Mouse (Mus musculus) liver, embryonic 12.5 days (tissue): ENCODE results near the gene Cycs. TPM values are rescaled to one million over a fixed set of nuclear protein-coding genes. Genes with fewer than 3 reads are reported as not detected.
A peak's percentile ranks its signal among the peaks of the same experiment; 100 is the strongest.

Experiments used
- ATAC-seq: fragments of 200-750 bp; cut with Nextera tagmentation; 2 replicates; pipeline ENCODE4 v1.8.0; 2017; ENCODE audit warnings: moderate number of reproducible peaks, mild to moderate bottlenecking, moderate library complexity
- H3K27ac ChIP-seq: fragments of 300-500 bp; sonication (generic); 2 replicates; pipeline ENCODE4 v1.5.1; 2016; ENCODE audit warnings: mild to moderate bottlenecking
- H3K27me3 ChIP-seq: fragments of 300-500 bp; sonication (generic); replicated peaks from 2 replicates; pipeline ENCODE4 v1.6.1; 2016; ENCODE audit warnings: mild to moderate bottlenecking, moderate library complexity
- H3K36me3 ChIP-seq: fragments of 300-500 bp; sonication (generic); 2 replicates; pipeline ENCODE4 v1.6.1; 2016; ENCODE audit warnings: mild to moderate bottlenecking, moderate library complexity
- H3K4me1 ChIP-seq: fragments of 300-500 bp; sonication (generic); 2 replicates; pipeline ENCODE4 v1.6.1; 2016
- H3K4me2 ChIP-seq: fragments of 300-500 bp; sonication (generic); 2 replicates; pipeline ENCODE4 v1.6.1; 2016; ENCODE audit warnings: mild to moderate bottlenecking, moderate library complexity
- H3K4me3 ChIP-seq: fragments of 300-500 bp; sonication (generic); 2 replicates; pipeline ENCODE4 v1.5.1; 2016; ENCODE audit warnings: mild to moderate bottlenecking, moderate library complexity
- H3K9ac ChIP-seq: fragments of 300-500 bp; sonication (generic); 2 replicates; pipeline ENCODE4 v1.6.1; 2016; ENCODE audit warnings: mild to moderate bottlenecking, moderate library complexity
- H3K9me3 ChIP-seq: fragments of 300-500 bp; sonication (generic); replicated peaks from 2 replicates; pipeline ENCODE4 v1.6.1; 2016; ENCODE audit warnings: mild to moderate bottlenecking, moderate library complexity
- WGBS: fragments of 180-500 bp; shearing (Covaris S2); methylation state at CpG from one replicate; pipeline ENCODE4 v1.1.7; 2016; ENCODE audit not compliant: insufficient replicate concordance; 5-methylcytosine and 5-hydroxymethylcytosine counted together
- polyA plus RNA-seq: library from polyadenylated mRNA; unstranded; fragments of >200 nt; fragmentation: Nextera tagmentation; extraction: Ambion mirVana; gene quantifications from 2 replicates; pipeline ENCODE4 v1.2.1, GENCODE M21; 2016

The Cycs gene
- 63.0 and 63.2 TPM in 2 replicates for polyA plus RNA-seq

- Histone ChIP-seq H3K36me3 (peaks cover 24% of the 10 kb centered on the region), H3K4me2 (peak within 1 kb of the TSS; percentile 85), H3K27ac (peak within 1 kb of the TSS; percentile 84), H3K9ac (peak within 1 kb of the TSS; percentile 90), H3K9me3 (no peaks in the 10 kb centered on the region), H3K4me1 (peaks cover 17% of the 10 kb centered on the region), H3K4me3 (peak within 1 kb of the TSS; percentile 87), H3K27me3 (no peaks in the 10 kb centered on the region)
- WGBS = under 1% methylated on average over 78 of the region's 78 CpGs
- peak; percentile 97 for ATAC-seq
These were observed at the start of gene Cycs for GRCm38 (mm10) chr6:50566141-50566996. Gene Cycs (minus strand): TSS chr6:50566538.

GRCm38 (mm10) chr6:50601620-50602019, 35.3 kb upstream of the Cycs start:
- 17% methylated on average over 4 of the region's 4 CpGs for WGBS
- Histone ChIP-seq H3K27me3 (peaks cover 5% of the 10 kb centered on the region; the same call in 1 of the 2 replicates), H3K27ac (no peak overlapping the region), H3K9ac (no peak overlapping the region), H3K9me3 (no peaks in the 10 kb centered on the region), H3K4me3 (no peak overlapping the region), H3K4me1 (0 out of 2 replicates have a peak, but pooled peaks cover 4% of the 10 kb centered on the region), H3K4me2 (no peak overlapping the region), H3K36me3 (no peaks in the 10 kb centered on the region)
- ATAC-seq = no peak

DNA sequence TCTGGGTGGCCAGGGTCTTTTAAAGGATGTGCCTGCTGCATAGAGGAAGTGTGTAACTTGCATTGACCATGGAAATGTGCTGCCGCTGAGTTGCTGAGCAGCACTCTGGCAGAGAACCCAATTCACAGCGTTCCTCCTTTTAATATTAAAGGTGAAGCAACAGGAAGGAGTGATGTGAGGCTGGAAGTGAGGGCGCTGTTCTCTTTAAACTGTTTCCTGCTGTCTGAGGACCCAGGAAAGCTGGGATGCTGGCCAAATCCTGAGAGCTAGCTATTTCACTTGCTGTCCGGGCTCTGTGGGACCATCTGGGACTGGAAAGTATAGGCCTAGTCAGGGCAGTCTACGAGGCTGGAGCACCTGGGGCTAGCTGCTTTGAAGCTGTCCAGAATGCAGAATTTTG, 32.2 kb upstream of the Cycs start:
- Histone ChIP-seq H3K9ac (no peak overlapping the region), H3K4me3 (no peak overlapping the region), H3K4me1 (peaks cover 14% of the 10 kb centered on the region; the same call in 1 of the 2 replicates), H3K9me3 (no peaks in the 10 kb centered on the region), H3K36me3 (no peaks in the 10 kb centered on the region), H3K27me3 (0 out of 2 replicates have a peak, but pooled peaks cover 5% of the 10 kb centered on the region), H3K27ac (no peak overlapping the region), H3K4me2 (no peak overlapping the region)
- WGBS = 47% methylated on average over 5 of the region's 5 CpGs
- ATAC-seq = no peak

DNA sequence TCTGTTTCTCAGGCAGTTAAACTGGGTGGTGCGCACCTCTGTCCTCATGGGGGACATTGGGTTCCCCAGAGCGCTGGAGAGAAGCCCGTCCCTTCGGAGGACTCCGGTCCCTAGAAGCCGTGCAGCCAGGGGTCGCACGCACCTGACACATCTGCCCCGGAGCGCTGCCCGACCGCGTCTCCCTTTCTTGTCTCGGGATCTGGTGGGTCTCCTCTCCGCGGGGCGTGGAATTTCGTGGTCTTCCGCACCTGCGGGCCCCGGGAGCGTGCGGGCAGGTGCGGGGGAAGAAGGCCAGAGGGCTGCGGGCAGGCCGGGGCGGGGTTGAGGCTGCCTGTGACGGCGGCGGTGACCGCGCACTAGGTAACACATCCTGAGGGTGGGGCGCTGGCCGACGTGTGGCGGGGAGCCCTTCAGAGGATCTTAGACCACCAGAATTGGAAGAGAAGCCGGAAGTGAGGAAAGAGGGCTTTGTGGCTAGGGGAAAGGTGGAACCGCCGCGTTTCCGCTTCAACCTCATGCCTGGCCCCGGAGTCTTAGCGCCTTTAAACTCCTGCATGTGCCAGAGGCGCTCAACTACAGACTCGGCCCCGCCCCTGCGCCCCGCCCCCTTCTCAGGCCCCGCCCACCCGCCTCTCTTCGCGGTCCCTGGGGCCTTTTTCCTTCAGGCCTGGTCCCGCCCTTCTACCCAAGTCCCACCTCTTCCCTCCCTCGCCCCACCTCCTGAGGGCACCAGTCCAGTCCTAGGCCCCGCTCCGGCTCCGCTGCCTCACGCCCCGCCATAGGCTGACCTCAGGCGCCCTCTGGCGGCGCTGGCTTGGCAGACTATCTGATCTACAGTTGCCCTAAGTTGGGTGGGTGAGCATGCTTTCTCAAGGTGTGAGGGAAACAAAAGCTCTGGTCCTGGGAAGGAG, 30.2 kb upstream of the Cycs start, which contains the start of gene 4921507P07Rik:
Gene 4921507P07Rik (minus strand): TSS at position 332 of the 911 bp plus-strand sequence.
- peak; percentile 99 for ATAC-seq
- Histone ChIP-seq H3K27ac (no peak within 1 kb of the TSS), H3K36me3 (no peaks in the 10 kb centered on the region), H3K4me1 (peaks cover 14% of the 10 kb centered on the region; the same call in 1 of the 2 replicates), H3K9me3 (no peaks in the 10 kb centered on the region), H3K27me3 (0 out of 2 replicates have a peak, but pooled peaks cover 5% of the 10 kb centered on the region), H3K4me2 (peak within 1 kb of the TSS; percentile 96), H3K9ac (peak within 1 kb of the TSS; percentile 70), H3K4me3 (peak within 1 kb of the TSS; percentile 61)
- 2% methylated on average over 59 of the region's 62 CpGs for WGBS

DNA sequence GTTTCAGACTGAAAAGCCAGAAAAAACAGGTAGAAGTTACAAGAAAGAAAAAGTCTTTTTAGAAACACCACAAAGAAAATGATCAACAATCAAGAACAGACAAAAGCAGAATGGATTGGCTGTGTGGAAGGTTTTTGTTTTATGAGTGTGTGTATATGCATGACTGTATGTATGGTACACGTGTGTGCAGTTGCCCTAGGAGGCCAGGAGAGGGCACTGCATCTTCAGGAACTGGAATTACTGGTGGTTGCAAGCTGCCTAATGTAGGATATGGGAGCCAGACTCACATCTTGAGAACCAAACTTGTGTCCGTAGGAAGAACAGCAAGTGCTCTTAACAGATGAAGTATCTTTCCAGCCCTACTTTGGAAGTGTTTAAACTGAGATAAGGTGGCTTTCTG, 28.0 kb upstream of the Cycs start:
- 0 out of 2 replicates have a peak, but pooled peaks cover 5% of the 10 kb centered on the region for H3K27me3 ChIP-seq
- H3K9me3 ChIP-seq = no peaks in the 10 kb centered on the region
- no peak overlapping the region for H3K27ac ChIP-seq
- H3K4me3 ChIP-seq = no peak overlapping the region
- no peak overlapping the region for H3K4me2 ChIP-seq
- H3K36me3 ChIP-seq = no peaks in the 10 kb centered on the region
- no peak for ATAC-seq
- H3K4me1 ChIP-seq = peaks cover 14% of the 10 kb centered on the region; the same call in 1 of the 2 replicates
- whole genome bisulfite sequencing = 71% methylated on average over 2 of the region's 2 CpGs
- no peak overlapping the region for H3K9ac ChIP-seq

DNA sequence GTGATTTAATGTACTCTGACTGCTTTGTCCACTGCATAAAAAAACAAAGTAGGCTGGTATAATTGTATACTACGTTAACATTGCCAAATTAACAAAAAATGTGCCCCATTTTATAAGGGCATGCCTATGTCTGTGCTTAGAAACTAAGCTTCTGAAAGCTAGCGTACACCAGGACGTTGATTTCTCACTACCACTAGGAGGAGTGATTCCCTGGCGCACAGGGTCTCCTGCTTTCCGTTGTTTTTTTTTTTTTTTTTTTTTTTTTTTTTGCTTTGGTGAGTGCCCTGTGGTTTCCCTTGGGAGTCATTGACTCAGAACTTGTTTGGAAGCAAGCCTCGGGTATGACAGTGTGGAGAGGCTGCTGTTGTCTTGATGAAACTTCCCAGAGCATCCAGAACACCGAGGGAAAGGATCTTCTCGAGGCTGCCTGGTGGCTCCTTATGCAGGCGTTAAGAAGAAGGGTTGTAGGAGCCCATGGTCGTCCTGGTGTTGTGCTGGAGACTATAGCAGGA, 27.1 kb upstream of the Cycs start:
- H3K36me3 ChIP-seq = no peaks in the 10 kb centered on the region
- WGBS = 64% methylated on average over 10 of the region's 10 CpGs

GRCm38 (mm10) chr6:50590234-50590633, 23.9 kb upstream of the Cycs start:
- no peak overlapping the region for H3K27ac ChIP-seq
- no peak for ATAC-seq
- no peak overlapping the region for H3K4me2 ChIP-seq
- WGBS = 58% methylated on average over 3 of the region's 3 CpGs
- H3K9me3 ChIP-seq = no peaks in the 10 kb centered on the region
- H3K9ac ChIP-seq = no peak overlapping the region
- H3K27me3 ChIP-seq = no peaks in the 10 kb centered on the region
- H3K4me3 ChIP-seq = no peak overlapping the region
- peaks cover 6% of the 10 kb centered on the region; the same call in 1 of the 2 replicates for H3K4me1 ChIP-seq
- H3K36me3 ChIP-seq = no peaks in the 10 kb centered on the region

More for the DNA sequence above, 27.1 kb upstream of the Cycs start:
- Histone ChIP-seq H3K4me1 (peaks cover 14% of the 10 kb centered on the region; the same call in 1 of the 2 replicates), H3K27me3 (no peaks in the 10 kb centered on the region), H3K4me2 (no peak overlapping the region), H3K27ac (no peak overlapping the region), H3K9ac (no peak overlapping the region), H3K4me3 (no peak overlapping the region), H3K9me3 (no peaks in the 10 kb centered on the region)
- ATAC-seq = no peak

GRCm38 (mm10) chr6:50588251-50588650, 21.9 kb upstream of the Cycs start:
- H3K36me3 ChIP-seq = no peaks in the 10 kb centered on the region
- H3K27ac ChIP-seq = no peak overlapping the region
- H3K4me1 ChIP-seq = peaks cover 7% of the 10 kb centered on the region; the same call in 1 of the 2 replicates
- WGBS = 88% methylated on average over 1 of the region's 1 CpGs
- H3K27me3 ChIP-seq = no peaks in the 10 kb centered on the region
- no peak overlapping the region for H3K4me2 ChIP-seq
- H3K4me3 ChIP-seq = no peak overlapping the region
- no peak for ATAC-seq
- H3K9ac ChIP-seq = no peak overlapping the region
- no peaks in the 10 kb centered on the region for H3K9me3 ChIP-seq

DNA sequence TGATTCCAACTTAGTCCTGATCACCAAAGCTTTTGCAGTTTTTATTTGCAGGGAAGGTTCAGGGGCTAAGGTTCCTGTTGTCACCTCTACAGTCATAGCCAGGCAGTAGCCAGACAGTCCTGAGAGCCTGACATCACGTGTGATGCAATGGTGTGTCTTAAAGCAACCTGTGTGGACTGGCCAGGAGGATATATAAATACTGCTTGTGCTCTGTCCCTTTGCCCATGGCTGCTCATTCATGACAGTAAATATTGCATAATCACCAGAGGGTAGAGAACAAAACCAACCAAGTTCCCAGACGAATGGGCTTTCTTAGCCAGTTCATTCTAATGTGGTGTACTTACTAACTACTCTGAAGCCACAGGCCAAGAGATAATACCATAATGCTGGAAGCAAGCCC, 21.1 kb upstream of the Cycs start:
- Histone ChIP-seq H3K4me3 (no peak overlapping the region), H3K36me3 (no peaks in the 10 kb centered on the region), H3K4me2 (no peak overlapping the region), H3K4me1 (peaks cover 7% of the 10 kb centered on the region; the same call in 1 of the 2 replicates), H3K27me3 (no peaks in the 10 kb centered on the region), H3K9ac (no peak overlapping the region), H3K9me3 (no peaks in the 10 kb centered on the region), H3K27ac (no peak overlapping the region)
- WGBS = 53% methylated on average over 2 of the region's 2 CpGs
- no peak for ATAC-seq

DNA sequence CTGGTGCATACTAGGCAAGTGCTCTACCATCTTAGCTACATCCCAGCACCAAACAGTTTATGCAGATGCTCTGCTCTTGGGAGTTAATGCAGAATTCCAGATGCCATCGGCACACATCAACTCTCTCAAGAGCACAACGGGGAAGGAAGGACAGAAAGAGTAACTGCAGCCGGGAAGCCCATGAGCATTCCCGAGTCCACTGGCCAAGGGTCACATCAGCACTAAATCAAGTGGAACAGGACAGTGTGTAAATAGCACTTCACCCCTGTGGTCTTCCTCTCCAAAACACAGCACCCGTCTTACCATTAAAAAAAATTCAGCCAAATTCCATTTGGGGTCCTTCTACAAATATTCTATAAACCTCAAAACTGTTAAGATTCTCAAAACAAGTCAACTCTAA, 20.0 kb upstream of the Cycs start:
- no peak overlapping the region for H3K4me2 ChIP-seq
- H3K27ac ChIP-seq = no peak overlapping the region
- no peak overlapping the region for H3K4me3 ChIP-seq
- no peaks in the 10 kb centered on the region for H3K27me3 ChIP-seq
- H3K9me3 ChIP-seq = no peaks in the 10 kb centered on the region
- 57% methylated on average over 5 of the region's 5 CpGs for WGBS
- H3K36me3 ChIP-seq = no peaks in the 10 kb centered on the region
- no peak for ATAC-seq
- no peak overlapping the region for H3K9ac ChIP-seq
- peaks cover 7% of the 10 kb centered on the region; the same call in 1 of the 2 replicates for H3K4me1 ChIP-seq

- 57% methylated on average over 7 of the region's 7 CpGs for WGBS
- ATAC-seq = no peak
- H3K9ac ChIP-seq = no peak overlapping the region
These were observed 19.4 kb upstream of the Cycs start for GRCm38 (mm10) chr6:50585733-50586132.

More at GRCm38 (mm10) chr6:50585733-50586132, 19.4 kb upstream of the Cycs start:
- H3K4me1 ChIP-seq = peaks cover 7% of the 10 kb centered on the region; the same call in 1 of the 2 replicates
- H3K27me3 ChIP-seq = no peaks in the 10 kb centered on the region
- no peak overlapping the region for H3K4me2 ChIP-seq
- no peaks in the 10 kb centered on the region for H3K36me3 ChIP-seq
- no peak overlapping the region for H3K27ac ChIP-seq
- no peaks in the 10 kb centered on the region for H3K9me3 ChIP-seq
- no peak overlapping the region for H3K4me3 ChIP-seq
